Mouse (Mus musculus): ENCODE results near the gene Tango6. TPM values are rescaled to one million over a fixed set of nuclear protein-coding genes. Genes with fewer than 3 reads are reported as not detected.
A peak's percentile ranks its signal among the peaks of the same experiment; 100 is the strongest.

The Tango6 gene
- polyA plus RNA-seq, 1 experiment: 2.5 TPM

DNA sequence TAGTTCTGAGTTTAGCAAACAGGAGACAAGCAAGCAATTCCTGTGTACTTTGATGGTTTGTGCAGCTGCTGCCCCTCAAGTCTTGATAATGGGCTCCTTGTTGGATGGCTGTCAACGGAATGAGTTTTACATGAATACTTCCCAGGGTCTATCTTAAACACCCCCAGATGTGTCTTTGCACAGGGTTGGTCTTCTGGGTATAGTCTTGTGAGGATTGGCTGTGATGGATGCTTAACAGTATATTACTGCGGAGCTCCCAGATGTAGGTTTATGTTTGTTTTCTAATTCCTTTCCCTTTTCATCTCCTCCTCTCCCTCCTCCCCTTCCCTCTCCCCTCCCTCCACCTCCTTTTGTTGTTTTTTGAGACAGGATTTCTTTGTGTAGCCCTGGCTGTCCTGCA is 10.1 kb upstream of the Tango6 start:
- Histone ChIP-seq H3K4me3 (ENCODE audit: insufficient read depth, low read depth, low read length) (no peak overlapping the region), H3K4me1 (ENCODE audit: control insufficient read depth, insufficient read depth, insufficient read length, low read length) (no peaks in the 10 kb centered on the region), H3K27ac (replicated peaks; ENCODE audit: low read depth, low read length) (no peak overlapping the region)

DNA sequence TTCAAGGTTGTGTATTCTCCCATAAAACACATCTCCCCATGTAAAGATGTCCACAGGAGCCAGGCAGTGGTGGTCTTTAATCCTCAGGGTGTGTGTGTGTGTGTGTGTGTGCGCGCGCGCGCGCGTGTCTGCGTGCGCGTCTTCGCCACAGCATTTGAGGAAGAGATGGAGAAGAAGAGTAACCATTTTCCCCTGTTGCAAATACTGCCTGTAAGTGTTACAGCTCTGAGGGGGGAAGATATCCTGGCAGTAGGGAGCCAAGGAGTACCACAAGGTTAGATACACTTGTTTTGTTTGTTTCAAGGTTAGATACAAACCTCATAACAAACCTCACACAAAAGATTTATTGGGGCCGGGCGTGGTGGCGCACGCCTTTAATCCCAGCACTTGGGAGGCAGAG is 8.6 kb upstream of the Tango6 start:
- no peak overlapping the region for H3K4me3 ChIP-seq (ENCODE audit: insufficient read depth, low read depth, low read length)
- H3K27ac ChIP-seq (replicated peaks; ENCODE audit: low read depth, low read length): no peak overlapping the region
- no peaks in the 10 kb centered on the region for H3K4me1 ChIP-seq (ENCODE audit: control insufficient read depth, insufficient read depth, insufficient read length, low read length)

DNA sequence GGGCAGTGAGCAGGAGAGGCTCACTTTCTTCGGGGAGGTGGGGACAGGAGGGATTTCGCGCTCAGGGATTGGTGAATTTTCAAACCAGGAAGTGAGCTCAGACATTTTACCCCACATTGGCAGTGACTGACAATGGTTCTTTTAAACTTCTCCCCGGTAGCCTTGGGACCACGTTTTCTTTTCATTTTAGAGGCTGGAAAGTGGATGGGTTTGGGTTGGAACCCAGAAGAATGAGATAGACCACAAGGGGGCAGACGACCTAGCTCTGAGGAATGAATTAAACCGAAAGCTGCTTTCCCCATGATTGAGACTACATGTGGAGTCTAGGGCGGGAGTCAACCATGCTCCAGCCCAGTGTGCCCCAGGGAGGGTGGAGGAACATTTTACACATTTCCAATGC is 8.0 kb upstream of the Tango6 start:
- Histone ChIP-seq H3K27ac (replicated peaks; ENCODE audit: low read depth, low read length) (no peak overlapping the region), H3K4me1 (ENCODE audit: control insufficient read depth, insufficient read depth, insufficient read length, low read length) (no peaks in the 10 kb centered on the region), H3K4me3 (ENCODE audit: insufficient read depth, low read depth, low read length) (no peak overlapping the region)

DNA sequence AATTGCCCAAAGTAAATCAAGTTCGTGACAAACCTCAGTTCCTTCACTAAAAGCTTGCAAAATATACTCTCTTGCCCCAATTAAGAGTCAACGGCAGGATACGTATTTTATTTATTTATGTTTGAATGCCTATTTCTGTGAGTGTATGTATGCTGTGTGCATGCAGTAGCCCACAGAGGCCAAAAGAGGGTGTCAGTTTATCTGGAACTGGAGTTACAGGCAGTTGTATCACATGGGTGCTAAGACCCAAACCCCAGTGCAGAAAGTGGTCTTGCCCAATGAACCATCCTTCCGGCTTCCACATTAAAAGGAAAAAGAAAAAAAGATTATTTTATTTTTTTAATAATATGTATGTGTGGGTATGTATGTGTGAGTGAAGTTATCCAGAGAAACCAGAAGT is 1.5 kb downstream of the Tango6 start:
- no peak overlapping the region for H3K27ac ChIP-seq (replicated peaks; ENCODE audit: low read depth, low read length)
- no peak overlapping the region for H3K4me3 ChIP-seq (ENCODE audit: insufficient read depth, low read depth, low read length)
- no peaks in the 10 kb centered on the region for H3K4me1 ChIP-seq (ENCODE audit: control insufficient read depth, insufficient read depth, insufficient read length, low read length)

DNA sequence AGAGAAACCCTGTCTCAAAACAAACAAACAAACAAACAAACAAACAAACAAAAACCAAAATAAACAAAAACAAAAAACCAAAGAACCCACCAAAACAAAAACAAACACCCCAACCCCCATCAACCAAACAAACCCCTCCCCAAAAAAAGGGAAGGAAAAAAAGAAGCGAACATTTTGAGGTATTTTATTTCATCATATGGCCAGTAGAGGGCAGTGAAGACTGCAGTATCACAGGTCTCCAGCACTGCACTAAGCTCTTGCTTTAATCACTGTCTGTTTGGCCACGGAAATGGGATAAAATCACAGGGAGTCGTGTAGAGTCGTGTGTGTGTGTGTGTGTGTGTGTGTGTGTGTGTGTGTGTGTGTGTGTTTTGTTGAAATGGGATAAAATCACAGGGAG is 4.6 kb downstream of the Tango6 start:
- Histone ChIP-seq H3K4me1 (ENCODE audit: control insufficient read depth, insufficient read depth, insufficient read length, low read length) (no peaks in the 10 kb centered on the region), H3K27ac (replicated peaks; ENCODE audit: low read depth, low read length) (no peak overlapping the region), H3K4me3 (ENCODE audit: insufficient read depth, low read depth, low read length) (no peak overlapping the region)

DNA sequence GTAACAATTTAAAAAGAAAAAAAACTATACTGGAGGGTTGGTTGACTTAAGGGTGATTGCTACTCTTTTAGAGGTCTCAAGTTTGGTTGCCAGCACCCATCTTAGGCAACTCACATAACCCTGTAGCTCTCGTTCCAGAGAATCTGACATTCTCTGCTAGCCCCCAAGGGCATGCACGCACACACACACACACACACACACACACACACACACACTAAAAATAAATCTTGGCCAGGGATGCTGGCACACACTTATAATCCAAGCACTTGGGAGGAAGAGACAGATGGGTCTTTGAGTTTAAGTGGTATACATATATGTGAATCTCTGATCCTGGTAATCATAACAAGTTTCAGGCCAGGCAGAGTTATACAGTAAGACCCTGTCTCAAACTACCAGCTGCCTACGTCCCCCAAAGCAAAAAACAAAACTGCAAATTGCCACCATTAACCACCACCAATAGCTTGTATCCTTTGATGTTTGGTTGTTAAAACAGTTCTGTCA is 14.9 kb downstream of the Tango6 start:
- no peak overlapping the region for H3K27ac ChIP-seq (replicated peaks; ENCODE audit: low read depth, low read length)

DNA sequence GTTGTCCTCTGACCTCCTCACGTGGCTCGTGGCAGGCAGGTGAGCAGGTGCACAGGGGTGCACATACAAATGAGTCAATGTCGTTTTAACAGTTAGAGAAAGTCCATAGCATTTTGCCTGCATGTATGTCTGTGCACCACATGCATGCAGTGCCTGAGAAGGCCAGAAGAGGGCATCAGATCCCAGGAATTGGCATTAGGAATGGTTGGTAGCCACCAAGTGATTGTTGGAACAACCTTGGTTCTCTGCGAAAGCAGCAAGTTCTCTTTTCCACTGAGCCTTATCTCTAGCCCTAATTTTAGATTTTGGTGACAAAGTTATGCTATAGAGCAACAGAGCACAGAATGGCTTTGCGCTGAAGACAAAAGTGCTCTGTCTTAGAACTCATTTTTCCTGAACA is 16.7 kb downstream of the Tango6 start:
- no peak overlapping the region for H3K27ac ChIP-seq (replicated peaks; ENCODE audit: low read depth, low read length)
- H3K4me1 ChIP-seq (ENCODE audit: control insufficient read depth, insufficient read depth, insufficient read length, low read length): peaks cover 3% of the 10 kb centered on the region; the same call in 1 of the 2 replicates
- H3K4me3 ChIP-seq (ENCODE audit: insufficient read depth, low read depth, low read length): no peak overlapping the region

More for the DNA sequence above, 14.9 kb downstream of the Tango6 start:
- Histone ChIP-seq H3K4me3 (ENCODE audit: insufficient read depth, low read depth, low read length) (no peak overlapping the region), H3K4me1 (ENCODE audit: control insufficient read depth, insufficient read depth, insufficient read length, low read length) (no peaks in the 10 kb centered on the region)

DNA sequence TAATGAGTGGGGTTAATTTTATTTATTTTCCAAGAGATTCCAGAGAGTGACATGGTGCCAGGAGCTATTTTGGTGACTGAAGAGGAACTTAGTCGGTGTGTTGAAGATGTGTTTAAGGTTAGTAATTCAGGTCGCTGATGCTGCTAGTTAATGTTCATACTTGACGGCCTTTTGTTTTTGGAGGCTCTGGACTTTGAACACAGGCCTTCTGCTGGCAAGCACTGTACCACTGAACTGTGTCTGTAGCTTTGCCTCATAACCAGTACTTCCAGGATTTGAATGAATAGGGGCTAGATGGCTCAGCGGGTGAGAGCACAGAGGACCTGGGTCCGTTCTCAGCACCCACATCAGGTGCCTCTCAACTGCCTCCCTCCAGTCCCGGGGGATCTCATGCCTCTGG is 17.3 kb downstream of the Tango6 start:
- H3K4me1 ChIP-seq (ENCODE audit: control insufficient read depth, insufficient read depth, insufficient read length, low read length): peaks cover 3% of the 10 kb centered on the region; the same call in 1 of the 2 replicates
- H3K4me3 ChIP-seq (ENCODE audit: insufficient read depth, low read depth, low read length): no peak overlapping the region
- H3K27ac ChIP-seq (replicated peaks; ENCODE audit: low read depth, low read length): no peak overlapping the region

DNA sequence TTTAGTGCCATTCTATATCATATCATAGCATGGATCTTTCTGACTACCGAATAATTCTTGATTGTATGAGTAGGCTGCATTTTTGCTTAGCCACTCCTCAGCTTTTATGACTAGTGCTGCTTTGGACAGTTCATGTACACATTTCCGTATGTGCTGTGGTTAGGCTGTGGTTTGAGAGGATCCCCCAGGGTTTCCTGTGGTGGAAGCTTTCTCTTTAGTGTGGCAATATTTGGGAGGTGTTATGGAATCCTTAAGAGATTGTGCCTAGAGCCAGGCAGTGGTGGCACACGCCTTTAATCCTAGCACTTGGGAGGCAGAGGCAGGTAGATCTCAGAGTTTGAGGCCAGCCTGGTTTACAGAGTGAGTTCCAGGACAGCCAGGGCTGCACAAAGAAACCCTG is 18.5 kb downstream of the Tango6 start:
- no peak overlapping the region for H3K4me3 ChIP-seq (ENCODE audit: insufficient read depth, low read depth, low read length)
- H3K27ac ChIP-seq (replicated peaks; ENCODE audit: low read depth, low read length): no peak overlapping the region
- H3K4me1 ChIP-seq (ENCODE audit: control insufficient read depth, insufficient read depth, insufficient read length, low read length): peaks cover 6% of the 10 kb centered on the region; the same call in 1 of the 2 replicates

DNA sequence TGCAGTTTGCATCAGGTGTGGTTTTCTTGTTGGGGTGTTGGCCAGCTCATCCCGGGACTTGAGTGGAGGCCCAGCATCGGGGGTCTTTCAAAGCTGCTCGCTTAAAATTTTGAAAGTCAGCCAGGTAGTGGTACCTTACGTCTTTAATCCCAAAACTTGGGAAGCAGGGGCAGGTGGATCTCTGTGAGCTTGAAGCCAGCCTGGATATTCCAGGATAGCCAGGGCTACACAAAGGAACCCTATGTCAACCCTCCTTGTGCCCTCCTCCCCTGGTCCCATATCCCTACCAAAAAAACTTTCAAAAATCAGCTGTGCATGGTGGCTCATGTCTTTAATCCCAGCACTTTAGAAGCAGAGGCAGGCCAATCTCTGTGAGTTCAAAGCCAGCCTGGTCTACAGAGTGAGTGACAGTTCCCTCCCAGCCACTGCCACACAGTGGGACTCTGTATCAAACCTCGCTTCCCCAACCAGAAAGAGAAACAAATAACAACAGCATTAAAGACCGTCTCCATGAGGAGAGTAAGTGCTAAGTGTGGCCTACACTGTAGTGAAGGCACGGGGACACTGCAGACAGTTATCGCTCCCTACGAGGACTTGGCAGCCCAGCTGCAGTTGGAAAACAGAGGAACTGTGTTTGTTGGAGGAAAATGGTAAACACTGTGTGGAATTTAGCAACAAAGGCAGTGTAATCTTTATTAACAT is 21.5 kb downstream of the Tango6 start:
- Histone ChIP-seq H3K27ac (replicated peaks; ENCODE audit: low read depth, low read length) (peak overlapping the region; percentile 68), H3K4me3 (ENCODE audit: insufficient read depth, low read depth, low read length) (no peak overlapping the region), H3K4me1 (ENCODE audit: control insufficient read depth, insufficient read depth, insufficient read length, low read length) (peaks cover 9% of the 10 kb centered on the region; the same call in 1 of the 2 replicates)

DNA sequence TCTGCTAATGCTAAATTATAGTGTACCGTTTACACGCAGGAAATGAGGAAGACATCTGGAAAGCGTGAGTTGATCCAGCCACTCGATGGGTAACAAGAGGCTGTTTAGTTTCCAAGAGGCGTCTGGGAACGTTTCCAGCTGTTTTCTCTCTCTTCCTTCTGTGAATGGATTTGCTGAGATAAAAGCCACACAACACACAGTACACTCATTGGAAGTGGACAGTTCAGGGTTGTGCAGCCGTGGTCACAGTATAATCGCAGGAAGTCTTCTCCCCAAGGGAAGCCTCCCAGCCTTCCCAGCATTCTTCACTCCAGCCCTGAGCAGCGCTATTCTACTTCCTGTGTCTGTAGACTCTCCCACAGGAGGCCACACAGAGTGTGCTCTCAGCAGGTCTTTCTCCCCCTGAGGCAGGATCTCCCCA is 22.0 kb downstream of the Tango6 start:
- H3K4me1 ChIP-seq (ENCODE audit: control insufficient read depth, insufficient read depth, insufficient read length, low read length): peaks cover 9% of the 10 kb centered on the region; the same call in 1 of the 2 replicates
- H3K4me3 ChIP-seq (ENCODE audit: insufficient read depth, low read depth, low read length): peak overlapping the region; percentile 4; the same call in 1 of the 2 replicates
- H3K27ac ChIP-seq (replicated peaks; ENCODE audit: low read depth, low read length): peak overlapping the region; percentile 68

DNA sequence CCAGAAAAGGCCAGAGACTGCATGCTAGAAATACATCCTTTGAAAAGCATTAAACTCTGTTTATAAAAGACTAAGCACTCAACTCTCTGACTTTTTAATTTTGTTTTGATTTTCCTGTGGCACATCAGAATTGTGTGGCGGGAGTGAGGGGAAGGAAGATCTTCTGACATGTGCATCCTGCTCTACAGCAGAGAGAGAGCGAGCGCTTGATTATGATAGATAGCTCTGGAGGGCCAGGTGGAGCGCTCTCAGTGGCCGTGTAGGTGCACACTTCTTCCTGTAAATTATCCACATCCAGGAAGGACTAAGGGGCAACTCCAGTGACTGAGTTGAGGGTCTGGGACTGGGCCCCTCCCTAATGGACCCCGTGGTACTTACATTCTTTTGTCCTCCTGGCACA is 23.3 kb downstream of the Tango6 start:
- H3K4me3 ChIP-seq (ENCODE audit: insufficient read depth, low read depth, low read length): no peak overlapping the region
- H3K27ac ChIP-seq (replicated peaks; ENCODE audit: low read depth, low read length): peak overlapping the region; percentile 79
- H3K4me1 ChIP-seq (ENCODE audit: control insufficient read depth, insufficient read depth, insufficient read length, low read length): peaks cover 9% of the 10 kb centered on the region; the same call in 1 of the 2 replicates

DNA sequence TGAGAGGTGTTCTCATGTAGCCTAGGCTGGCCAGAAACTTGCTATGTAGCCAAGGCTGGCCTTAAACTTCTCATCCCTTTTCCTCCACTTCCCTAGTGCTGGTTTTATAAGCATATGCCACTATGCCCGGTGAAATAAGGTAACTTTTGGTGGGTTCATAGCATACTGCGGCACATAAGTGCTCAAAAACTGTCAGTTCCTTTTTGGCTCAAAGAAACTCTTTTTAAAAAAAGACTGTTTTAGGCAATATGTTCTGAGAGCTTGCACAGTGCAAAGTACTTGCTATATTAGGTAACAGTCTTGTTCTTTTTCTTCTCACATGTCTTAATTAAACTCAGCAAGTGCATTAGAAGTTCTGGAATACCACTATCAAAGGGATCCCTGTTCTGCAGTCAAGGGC is 27.1 kb downstream of the Tango6 start:
- H3K27ac ChIP-seq (replicated peaks; ENCODE audit: low read depth, low read length): no peak overlapping the region
- no peak overlapping the region for H3K4me3 ChIP-seq (ENCODE audit: insufficient read depth, low read depth, low read length)
- H3K4me1 ChIP-seq (ENCODE audit: control insufficient read depth, insufficient read depth, insufficient read length, low read length): peaks cover 6% of the 10 kb centered on the region; the same call in 1 of the 2 replicates

DNA sequence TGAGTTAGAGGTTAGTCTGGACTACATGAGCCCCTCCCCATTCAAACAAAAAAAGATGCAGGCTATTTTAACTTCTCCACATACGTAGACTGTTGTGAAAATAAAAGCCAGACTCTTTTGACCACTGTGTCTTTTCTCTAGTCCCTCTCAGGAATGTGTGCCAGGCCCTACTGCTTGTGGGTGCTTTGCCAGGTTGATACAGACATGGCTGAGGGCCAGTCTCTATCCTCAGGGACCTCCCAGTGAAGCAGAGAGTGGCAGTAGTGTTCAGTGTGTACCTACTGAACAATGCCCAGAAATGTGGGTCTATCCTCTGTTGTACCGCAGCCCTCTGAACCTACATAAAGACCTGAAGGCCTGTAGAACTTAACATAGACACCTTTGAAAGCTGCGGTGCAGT is 29.6 kb downstream of the Tango6 start:
- H3K27ac ChIP-seq (replicated peaks; ENCODE audit: low read depth, low read length): no peak overlapping the region
- peaks cover 4% of the 10 kb centered on the region; the same call in 1 of the 2 replicates for H3K4me1 ChIP-seq (ENCODE audit: control insufficient read depth, insufficient read depth, insufficient read length, low read length)
- no peak overlapping the region for H3K4me3 ChIP-seq (ENCODE audit: insufficient read depth, low read depth, low read length)

DNA sequence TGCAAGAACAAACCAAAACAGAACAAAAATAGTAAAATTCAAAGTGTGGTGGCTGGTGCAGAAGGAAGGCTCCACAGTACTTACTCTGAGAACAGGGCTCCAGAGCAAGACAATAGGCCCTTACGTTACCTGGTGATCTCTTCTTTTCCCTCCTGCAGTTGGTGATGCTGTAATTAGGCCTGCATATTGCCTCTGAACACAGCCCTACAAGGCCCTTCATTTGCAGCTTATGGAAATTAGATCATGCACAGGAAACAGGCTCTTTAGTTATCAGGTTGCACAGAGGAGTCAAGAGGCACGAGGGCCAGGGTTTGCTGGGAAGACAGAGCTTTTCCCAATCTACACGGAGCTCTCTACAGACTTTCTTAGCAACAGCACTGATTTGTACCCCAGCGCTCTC is 31.4 kb downstream of the Tango6 start:
- H3K27ac ChIP-seq (replicated peaks; ENCODE audit: low read depth, low read length): 0 out of 2 replicates have a peak overlapping the region, but pooled peaks have one; percentile 56
- H3K4me1 ChIP-seq (ENCODE audit: control insufficient read depth, insufficient read depth, insufficient read length, low read length): peaks cover 4% of the 10 kb centered on the region; the same call in 1 of the 2 replicates
- H3K4me3 ChIP-seq (ENCODE audit: insufficient read depth, low read depth, low read length): no peak overlapping the region

DNA sequence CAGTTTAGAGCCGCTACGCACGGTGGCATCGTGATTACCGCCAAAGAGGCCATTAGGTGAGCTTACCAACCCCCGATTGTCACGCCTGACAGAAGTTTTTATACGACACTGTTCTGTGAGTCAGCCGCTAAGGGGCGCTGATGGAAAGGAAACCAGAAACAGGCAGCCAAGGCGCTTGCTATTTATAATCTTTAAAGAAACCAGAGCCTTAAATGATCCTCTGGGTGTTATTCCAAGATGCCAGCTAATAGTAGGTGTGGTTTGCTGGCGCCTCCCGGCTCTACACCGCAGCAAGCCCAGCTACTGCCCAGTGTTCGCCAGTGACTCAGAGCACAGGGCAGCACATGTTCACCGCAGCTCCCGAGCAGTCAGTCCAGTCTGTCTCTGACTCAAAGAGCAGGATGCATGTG is 35.2 kb downstream of the Tango6 start:
- Histone ChIP-seq H3K4me3 (ENCODE audit: insufficient read depth, low read depth, low read length) (no peak overlapping the region), H3K27ac (replicated peaks; ENCODE audit: low read depth, low read length) (0 out of 2 replicates have a peak overlapping the region, but pooled peaks have one; percentile 6)

More for the DNA sequence above, 35.2 kb downstream of the Tango6 start:
- H3K4me1 ChIP-seq (ENCODE audit: control insufficient read depth, insufficient read depth, insufficient read length, low read length): peaks cover 9% of the 10 kb centered on the region; the same call in 1 of the 2 replicates

Measured in brown adipose tissue, adult 24 weeks (tissue).